Mouse (Mus musculus): ENCODE data around the gene Olfr1089. TPM values are rescaled to one million over a fixed set of nuclear protein-coding genes. Genes with fewer than 3 reads are reported as not detected.

The Olfr1089 gene
- not detected in 2 replicates for polyA plus RNA-seq (2016; fragmentation: Nextera tagmentation; extraction: Ambion mirVana)

DNA sequence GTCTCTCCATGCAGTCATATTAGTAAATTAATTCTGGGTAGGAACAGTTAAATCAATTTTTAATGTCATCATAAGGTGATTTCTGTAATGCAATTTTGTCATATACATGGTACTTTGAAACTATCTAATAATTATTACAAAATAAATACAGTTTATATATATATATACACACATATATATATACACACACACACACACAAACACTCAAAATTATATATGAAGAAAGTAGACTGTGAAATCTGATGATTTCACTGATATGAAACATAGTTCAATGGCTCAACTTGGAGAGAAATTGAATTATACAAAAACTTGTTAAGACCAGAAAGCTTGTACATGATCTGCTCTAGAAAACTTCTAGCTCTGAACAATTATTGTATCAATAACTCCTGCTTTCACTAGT lies at the start of gene Olfr1089:
TSS of gene Olfr1089 (minus strand) at position 101 of the 400 bp plus-strand sequence.
- Histone ChIP-seq H3K27me3 (replicated peaks) (no peaks in the 10 kb centered on the region), H3K36me3 (no peaks in the 10 kb centered on the region), H3K9me3 (replicated peaks) (no peaks in the 10 kb centered on the region), H3K4me2 (no peak within 1 kb of the TSS), H3K9ac (no peak within 1 kb of the TSS), H3K4me3 (no peak within 1 kb of the TSS), H3K4me1 (no peaks in the 10 kb centered on the region), H3K27ac (no peak within 1 kb of the TSS)
- ATAC-seq = no peak

DNA sequence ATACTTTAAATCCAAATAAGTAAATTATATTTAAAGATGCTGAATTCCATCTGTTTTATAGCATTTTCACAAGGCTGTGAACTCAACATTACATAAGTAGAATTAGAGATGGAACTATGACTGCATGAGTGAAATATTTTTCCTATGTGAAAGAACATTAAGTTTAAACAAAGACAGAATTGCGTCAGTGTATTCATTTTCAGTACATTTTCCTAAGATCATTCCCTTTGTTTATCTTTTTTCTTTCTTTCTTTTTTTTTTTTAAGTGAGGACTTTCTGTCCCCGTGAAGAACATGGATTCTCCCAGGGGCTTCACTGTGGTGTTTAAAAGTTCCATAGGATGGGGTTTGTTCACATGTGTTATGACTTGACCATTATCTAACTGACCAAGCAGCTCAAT lies 48.7 kb upstream of the Olfr1089 start, which contains the start of gene Olfr1093:
TSS of gene Olfr1093 (plus strand) at position 301 of the 400 bp plus-strand sequence.
- no peak within 1 kb of the TSS for H3K4me3 ChIP-seq
- H3K27me3 ChIP-seq (replicated peaks) = no peaks in the 10 kb centered on the region
- no peaks in the 10 kb centered on the region for H3K4me1 ChIP-seq
- ATAC-seq = no peak
- no peak within 1 kb of the TSS for H3K4me2 ChIP-seq
- no peaks in the 10 kb centered on the region for H3K9me3 ChIP-seq (replicated peaks)
- H3K27ac ChIP-seq = no peak within 1 kb of the TSS
- H3K9ac ChIP-seq = no peak within 1 kb of the TSS
- no peaks in the 10 kb centered on the region for H3K36me3 ChIP-seq
- 61% methylated on average over 2 of the region's 2 CpGs for WGBS (ENCODE audit: insufficient replicate concordance)

- no peak overlapping the region for H3K9ac ChIP-seq
- no peak overlapping the region for H3K4me2 ChIP-seq
- H3K27me3 ChIP-seq (replicated peaks) = no peaks in the 10 kb centered on the region
- WGBS (ENCODE audit: insufficient replicate concordance) = 87% methylated on average over 6 of the region's 6 CpGs
- ATAC-seq = no peak
- no peaks in the 10 kb centered on the region for H3K9me3 ChIP-seq (replicated peaks)
- H3K4me3 ChIP-seq = no peak overlapping the region
- H3K27ac ChIP-seq = no peak overlapping the region
- H3K4me1 ChIP-seq = no peaks in the 10 kb centered on the region
- no peaks in the 10 kb centered on the region for H3K36me3 ChIP-seq
Observed at GRCm38 (mm10) chr2:86761050-86761449, 27.5 kb upstream of the Olfr1089 start.

- no peaks in the 10 kb centered on the region for H3K36me3 ChIP-seq
- H3K27me3 ChIP-seq (replicated peaks) = no peaks in the 10 kb centered on the region
- no peak within 1 kb of the TSS for H3K9ac ChIP-seq
- WGBS (ENCODE audit: insufficient replicate concordance) = 66% methylated on average over 1 of the region's 1 CpGs
- no peak within 1 kb of the TSS for H3K4me3 ChIP-seq
- H3K4me2 ChIP-seq = no peak within 1 kb of the TSS
- H3K4me1 ChIP-seq = no peaks in the 10 kb centered on the region
- H3K9me3 ChIP-seq (replicated peaks) = no peaks in the 10 kb centered on the region
- no peak within 1 kb of the TSS for H3K27ac ChIP-seq
- no peak for ATAC-seq
Observed at GRCm38 (mm10) chr2:86758893-86759292, 25.4 kb upstream of the Olfr1089 start, which contains the start of gene Olfr1090. Gene Olfr1090, minus strand, starts transcription at chr2:86758993.

- Histone ChIP-seq H3K9ac (no peak within 1 kb of the TSS), H3K36me3 (no peaks in the 10 kb centered on the region), H3K27me3 (replicated peaks) (no peaks in the 10 kb centered on the region), H3K4me1 (no peaks in the 10 kb centered on the region), H3K27ac (no peak within 1 kb of the TSS), H3K4me3 (no peak within 1 kb of the TSS), H3K9me3 (replicated peaks) (no peaks in the 10 kb centered on the region), H3K4me2 (no peak within 1 kb of the TSS)
- no peak for ATAC-seq
Observed at GRCm38 (mm10) chr2:86698295-86698694, 35.2 kb downstream of the Olfr1089 start, which contains the start of gene Olfr1087. Gene Olfr1087, minus strand, starts transcription at chr2:86698395.

Other genes starting within 250 kb of the Olfr1089 start
- gene Olfr228, start 246.3 kb downstream of the Olfr1089 start, polyA plus RNA-seq (2016; fragmentation: Nextera tagmentation; extraction: Ambion mirVana) = not detected in 2 replicates
- not detected in 2 replicates for gene Olfr1076, start 225.2 kb downstream of the Olfr1089 start, polyA plus RNA-seq (2016; fragmentation: Nextera tagmentation; extraction: Ambion mirVana)
- gene Olfr1079, start 191.2 kb downstream of the Olfr1089 start, polyA plus RNA-seq (2016; fragmentation: Nextera tagmentation; extraction: Ambion mirVana) = not detected in 2 replicates
- gene Olfr1080, start 175.5 kb downstream of the Olfr1089 start, polyA plus RNA-seq (2016; fragmentation: Nextera tagmentation; extraction: Ambion mirVana) = not detected in 2 replicates
- gene Olfr1082, start 134.7 kb downstream of the Olfr1089 start, polyA plus RNA-seq (2016; fragmentation: Nextera tagmentation; extraction: Ambion mirVana) = not detected in 2 replicates
- not detected in 2 replicates for gene Olfr1084, start 94.0 kb downstream of the Olfr1089 start, polyA plus RNA-seq (2016; fragmentation: Nextera tagmentation; extraction: Ambion mirVana)
- not detected in 2 replicates for gene Olfr1085, start 71.7 kb downstream of the Olfr1089 start, polyA plus RNA-seq (2016; fragmentation: Nextera tagmentation; extraction: Ambion mirVana)
- gene Olfr1086, start 53.6 kb downstream of the Olfr1089 start, polyA plus RNA-seq (2016; fragmentation: Nextera tagmentation; extraction: Ambion mirVana) = not detected in 2 replicates
- not detected in 2 replicates for gene Olfr1087, start 35.3 kb downstream of the Olfr1089 start, polyA plus RNA-seq (2016; fragmentation: Nextera tagmentation; extraction: Ambion mirVana)
- gene Olfr1090, start 25.3 kb upstream of the Olfr1089 start, polyA plus RNA-seq (2016; fragmentation: Nextera tagmentation; extraction: Ambion mirVana) = not detected in 2 replicates
- gene Olfr1093, start 48.8 kb upstream of the Olfr1089 start, polyA plus RNA-seq (2016; fragmentation: Nextera tagmentation; extraction: Ambion mirVana) = not detected in 2 replicates
- gene Olfr141, start 76.3 kb upstream of the Olfr1089 start, polyA plus RNA-seq (2016; fragmentation: Nextera tagmentation; extraction: Ambion mirVana) = not detected in 2 replicates
- not detected in 2 replicates for gene Olfr1094, start 91.0 kb upstream of the Olfr1089 start, polyA plus RNA-seq (2016; fragmentation: Nextera tagmentation; extraction: Ambion mirVana)
- gene Olfr1095, start 118.0 kb upstream of the Olfr1089 start, polyA plus RNA-seq (2016; fragmentation: Nextera tagmentation; extraction: Ambion mirVana) = not detected in 2 replicates
- gene Gm13723, start 141.1 kb upstream of the Olfr1089 start, polyA plus RNA-seq (2016; fragmentation: Nextera tagmentation; extraction: Ambion mirVana) = not detected in 2 replicates
- gene Olfr1097, start 158.5 kb upstream of the Olfr1089 start, polyA plus RNA-seq (2016; fragmentation: Nextera tagmentation; extraction: Ambion mirVana) = not detected in 2 replicates
- gene Olfr1098, start 190.8 kb upstream of the Olfr1089 start, polyA plus RNA-seq (2016; fragmentation: Nextera tagmentation; extraction: Ambion mirVana) = not detected in 2 replicates
- gene Olfr1099, start 227.0 kb upstream of the Olfr1089 start, polyA plus RNA-seq (2016; fragmentation: Nextera tagmentation; extraction: Ambion mirVana) = not detected in 2 replicates
- not detected in 2 replicates for gene Olfr1100, start 246.3 kb upstream of the Olfr1089 start, polyA plus RNA-seq (2016; fragmentation: Nextera tagmentation; extraction: Ambion mirVana)